Mouse (Mus musculus): ENCODE measurements around the gene Polr2c. TPM values are rescaled to one million over a fixed set of nuclear protein-coding genes. Genes with fewer than 3 reads are reported as not detected.

Polr2c gene
- 87.9 TPM for polyA plus RNA-seq (2017; shearing (Covaris generic))

DNA sequence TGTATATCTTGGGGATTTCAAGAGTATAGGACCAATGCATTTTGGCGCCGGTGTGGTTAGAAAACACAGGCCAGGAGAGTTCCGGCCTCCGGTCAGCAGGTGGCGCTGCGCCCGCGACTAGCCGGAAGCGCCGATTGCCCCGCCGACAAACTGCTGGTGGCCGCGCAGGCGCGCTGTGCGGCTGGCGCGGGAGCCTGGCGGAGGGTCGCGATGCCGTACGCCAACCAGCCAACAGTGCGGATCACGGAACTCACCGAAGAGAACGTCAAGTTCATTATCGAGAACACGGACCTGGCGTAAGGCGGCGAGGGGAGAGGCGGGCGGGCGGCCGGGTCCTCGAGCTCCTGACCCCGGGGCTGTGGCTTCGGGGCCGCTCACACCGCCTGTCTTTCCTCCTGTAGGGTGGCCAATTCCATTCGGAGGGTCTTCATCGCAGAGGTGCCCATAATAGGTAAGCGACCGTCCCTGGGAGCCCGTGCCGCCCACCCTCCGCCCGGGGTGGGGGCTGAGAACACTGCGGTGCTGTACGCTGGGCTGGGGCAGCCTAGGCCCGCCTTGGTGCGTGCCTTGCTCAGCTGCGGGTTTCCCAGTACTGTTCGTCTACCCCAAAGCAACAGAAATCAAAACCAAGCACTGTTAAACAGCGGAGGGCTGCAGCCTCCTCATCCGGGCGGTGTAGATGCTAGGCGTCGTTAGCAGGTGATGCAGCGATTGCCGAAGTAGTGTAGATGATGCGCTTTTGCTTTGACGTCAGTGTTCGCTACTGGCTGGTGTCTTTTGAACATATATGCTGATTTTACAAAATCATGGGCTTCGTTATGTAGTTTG lies at the start of gene Polr2c:
Gene Polr2c, plus strand, starts transcription at position 105 of the 828 bp plus-strand sequence.

DNA sequence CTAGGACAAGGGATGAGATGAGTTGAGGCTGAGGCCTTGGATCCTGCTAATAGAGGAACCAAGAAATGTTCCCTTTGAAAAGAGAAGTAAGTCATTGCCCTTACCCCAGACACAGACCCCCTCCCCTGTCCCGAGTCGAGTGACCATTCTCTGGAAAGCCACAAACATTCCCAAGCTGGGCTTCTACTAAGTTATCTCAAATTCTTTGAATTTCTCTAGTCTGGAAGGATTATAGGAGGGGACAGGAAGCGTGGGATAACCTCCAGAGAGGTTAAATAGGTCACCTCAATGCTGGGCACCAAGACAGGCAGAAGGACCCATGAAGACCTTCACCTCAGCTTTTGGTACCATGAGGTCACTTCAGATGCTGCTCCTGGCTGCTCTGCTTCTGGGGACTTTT lies 47.1 kb upstream of the Polr2c start, which contains the start of gene Ccl17:
Gene Ccl17, plus strand, starts transcription at position 301 of the 400 bp plus-strand sequence.

DNA sequence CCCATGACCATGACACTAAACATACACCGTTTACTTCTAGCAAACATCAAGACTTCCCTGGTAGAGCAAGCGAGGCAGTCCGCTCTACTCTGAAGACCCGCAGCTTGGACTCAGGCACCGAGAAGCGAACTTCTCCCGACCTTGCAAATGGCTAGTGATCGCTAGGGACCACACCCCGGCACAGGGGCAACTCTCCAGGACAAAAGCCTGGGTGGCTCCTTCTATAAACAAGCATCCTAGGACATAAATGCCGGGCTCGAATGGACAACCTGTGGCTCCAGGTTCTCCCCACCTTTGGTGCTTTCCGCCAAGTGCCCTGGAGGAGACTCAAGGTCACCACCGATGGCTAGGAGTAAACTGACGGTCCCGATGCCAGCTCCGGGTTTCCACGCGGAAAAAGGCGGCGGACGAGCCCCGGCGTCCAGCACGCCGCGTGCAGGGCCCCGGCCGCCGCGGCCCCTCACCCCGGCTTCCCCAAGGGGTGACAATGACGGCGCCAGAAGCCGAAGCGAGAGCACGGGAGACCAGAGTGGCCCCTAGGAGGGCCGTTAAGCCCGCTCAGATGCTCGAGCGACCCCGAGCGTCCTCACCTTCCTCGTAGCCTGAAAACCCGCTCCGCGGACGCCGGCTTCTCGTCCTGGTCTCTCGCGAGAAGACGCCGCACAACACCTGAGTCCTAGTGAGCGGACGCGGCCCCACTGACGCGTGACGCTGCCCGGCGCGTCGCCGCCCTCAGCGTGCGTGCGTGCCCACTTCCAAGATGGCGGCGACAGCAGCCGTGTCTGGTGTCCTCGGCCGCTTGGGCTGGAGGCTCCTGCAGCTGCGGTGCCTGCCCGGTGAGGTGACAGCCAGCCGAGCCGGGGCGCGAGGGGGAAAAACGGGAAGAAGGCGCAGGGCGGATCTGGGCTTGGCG lies 19.3 kb upstream of the Polr2c start, which contains the start of the genes Coq9 and Ciapin1:
Gene Coq9, plus strand, starts transcription at position 660 of the 913 bp plus-strand sequence.
Gene Ciapin1, minus strand, starts transcription at position 697 of the 913 bp plus-strand sequence.

DNA sequence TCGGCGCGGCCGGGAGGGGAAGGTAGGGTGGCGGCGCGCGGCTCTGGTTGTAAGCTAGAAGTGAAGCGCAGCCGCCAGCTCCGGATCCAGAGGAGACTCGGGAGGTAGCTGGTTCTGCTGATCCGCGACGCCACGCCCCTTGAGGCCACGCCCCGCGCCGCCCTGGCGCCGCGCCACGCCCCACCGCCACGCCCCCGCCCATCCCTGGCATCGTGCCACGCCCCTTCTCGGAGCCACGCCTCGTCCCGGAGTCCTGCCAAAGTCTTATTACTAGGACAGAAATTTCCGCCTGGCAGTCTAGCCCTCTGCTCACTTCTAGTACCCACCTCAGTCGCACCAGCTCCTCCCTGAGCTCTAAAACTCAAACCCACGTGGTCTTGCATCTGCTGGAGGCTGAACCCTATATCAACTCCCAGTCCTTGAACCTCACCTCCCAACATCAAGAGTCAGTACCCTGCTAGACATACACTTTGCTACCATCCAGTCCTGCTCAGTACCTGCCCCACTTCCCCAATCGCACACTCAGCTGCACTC lies 19.0 kb downstream of the Polr2c start, which contains the start of gene Dok4:
Gene Dok4, minus strand, starts transcription at position 134 of the 534 bp plus-strand sequence.

DNA sequence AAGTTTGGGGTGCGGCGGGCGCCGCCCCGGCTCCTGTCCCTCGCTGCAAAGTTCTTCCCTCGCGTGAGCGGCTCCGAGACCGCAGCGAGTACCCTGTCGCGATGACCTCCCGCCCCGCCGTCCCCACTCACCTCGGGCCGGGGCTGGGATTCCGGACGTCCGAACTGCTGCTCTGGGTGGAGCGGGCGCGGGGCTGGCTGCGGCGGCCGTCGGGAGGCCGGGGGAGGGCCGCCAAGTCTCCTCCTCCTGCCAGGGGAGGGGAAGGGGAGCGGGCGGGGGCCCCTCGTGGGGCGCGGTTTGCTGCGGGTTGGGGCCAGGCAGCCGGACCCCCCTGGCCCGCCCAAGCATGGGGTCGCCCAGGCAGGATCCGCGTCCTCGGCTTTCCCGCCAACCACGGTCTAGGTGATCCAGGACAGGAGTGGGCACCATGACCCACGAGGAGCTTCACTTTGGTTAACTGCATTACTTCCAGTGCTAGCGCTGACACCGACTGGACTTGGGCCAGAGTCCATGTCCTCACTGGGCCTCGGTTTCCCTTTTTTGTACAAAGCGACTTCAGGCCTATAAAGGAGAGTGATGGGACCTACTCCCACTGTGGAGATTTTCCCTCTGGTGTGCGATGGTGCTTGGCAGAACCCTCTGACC lies 60.7 kb downstream of the Polr2c start, which contains the start of gene Ccdc102a:
Gene Ccdc102a, minus strand, starts transcription at position 248 of the 645 bp plus-strand sequence.

Other genes with a start within 250 kb of the Polr2c start
- 239 TPM for gene Arl2bp, start 190.8 kb upstream of the Polr2c start, polyA plus RNA-seq (2017; shearing (Covaris generic))
- not detected for gene Pllp, start 161.2 kb upstream of the Polr2c start, polyA plus RNA-seq (2017; shearing (Covaris generic))
- gene Ccl22, start 111.9 kb upstream of the Polr2c start, polyA plus RNA-seq (2017; shearing (Covaris generic)) = not detected
- gene Cx3cl1, start 85.4 kb upstream of the Polr2c start, polyA plus RNA-seq (2017; shearing (Covaris generic)) = not detected
- not detected for gene Ccl17, start 47.0 kb upstream of the Polr2c start, polyA plus RNA-seq (2017; shearing (Covaris generic))
- 35.6 TPM for gene Coq9, start 19.1 kb upstream of the Polr2c start, polyA plus RNA-seq (2017; shearing (Covaris generic))
- gene Ciapin1, start 19.1 kb upstream of the Polr2c start, polyA plus RNA-seq (2017; shearing (Covaris generic)) = 93.5 TPM
- gene Dok4, start 18.9 kb downstream of the Polr2c start, polyA plus RNA-seq (2017; shearing (Covaris generic)) = 2.1 TPM
- 0.16 TPM for gene Ccdc102a, start 60.6 kb downstream of the Polr2c start, polyA plus RNA-seq (2017; shearing (Covaris generic))
- not detected for gene Adgrg5, start 66.2 kb downstream of the Polr2c start, polyA plus RNA-seq (2017; shearing (Covaris generic))
- gene Adgrg1, start 117.3 kb downstream of the Polr2c start, polyA plus RNA-seq (2017; shearing (Covaris generic)) = 0.60 TPM
- 2.0 TPM for gene Adgrg3, start 160.2 kb downstream of the Polr2c start, polyA plus RNA-seq (2017; shearing (Covaris generic))
- 0.12 TPM for gene Drc7, start 197.7 kb downstream of the Polr2c start, polyA plus RNA-seq (2017; shearing (Covaris generic))
- gene Katnb1, start 223.7 kb downstream of the Polr2c start, polyA plus RNA-seq (2017; shearing (Covaris generic)) = 20.9 TPM

Data from effector memory CD4-positive, alpha-beta T cell, adult 5 months (primary cell).